In genomic region chr12:84763577-84764218, GRCm38 (mm10) we compare ENCODE assay signal across 28 mouse cellular contexts. TPM values are rescaled to one million over a fixed set of nuclear protein-coding genes. Genes with fewer than 3 reads are reported as not detected.
DNase-seq lines count a peak whose midpoint lies in the region; ATAC-seq and TF ChIP-seq lines count a peak whose summit lies in the region.
"Had no signal": no experiment of that assay in that cellular context is flagged by ENCODE, and none has a peak within 500 bp of the region (broad histone marks: within the 10 kb centered on the region; RNA-seq: fewer than 3 reads in every experiment).

No protein-coding gene starts in this region.

- H3K27ac ChIP-seq in CH12.LX (ENCODE audit: insufficient read depth, low read depth): no peak overlapping the region
- no peak overlapping the region for H3K27ac ChIP-seq in forebrain, embryonic 16.5 days (ENCODE audit: low read length)
- H3K27ac ChIP-seq: embryonic facial prominence, embryonic 12.5 days; forebrain, embryonic 15.5 days; hindbrain, embryonic 10.5 days; hindbrain, embryonic 15.5 days; intestine, embryonic 15.5 days; kidney, postnatal 0 days; liver, embryonic 12.5 days; midbrain, embryonic 12.5 days; neural tube, embryonic 13.5 days had no signal

- TF ChIP-seq RAD21 in CH12.LX (IDR thresholded peaks at IDR 0.05; ENCODE audit: low read depth, low read length): no peak

- TF ChIP-seq POLR2A in CH12.LX (IDR thresholded peaks at IDR 0.05; ENCODE audit: low read depth, low read length): no peak

- H3K4me1 ChIP-seq in CH12.LX (ENCODE audit: control insufficient read depth in 1 of 2, insufficient read depth in 2 of 2): peaks cover 25 to 69% of the 10 kb centered on the region in 2 experiments
- no peaks in the 10 kb centered on the region for H3K4me1 ChIP-seq in forebrain, embryonic 16.5 days (replicated peaks; ENCODE audit: control insufficient read depth, insufficient read depth, low read length)
- H3K4me1 ChIP-seq: embryonic facial prominence, embryonic 12.5 days; forebrain, embryonic 15.5 days; hindbrain, embryonic 15.5 days had no signal

- H3K9me3 ChIP-seq in CH12.LX (replicated peaks; ENCODE audit: low read length): no peaks in the 10 kb centered on the region
- no peaks in the 10 kb centered on the region for H3K9me3 ChIP-seq in forebrain, embryonic 16.5 days (ENCODE audit: control insufficient read depth, low read length)
- H3K9me3 ChIP-seq: embryonic facial prominence, embryonic 12.5 days; forebrain, embryonic 15.5 days; hindbrain, embryonic 10.5 days; hindbrain, embryonic 15.5 days; intestine, embryonic 15.5 days; liver, embryonic 12.5 days; midbrain, embryonic 12.5 days; neural tube, embryonic 13.5 days had no signal

- H3K4me2 ChIP-seq in CH12.LX (ENCODE audit: insufficient read depth, low read depth, poor library complexity, severe bottlenecking): no peak overlapping the region
- H3K4me2 ChIP-seq in forebrain, embryonic 16.5 days (ENCODE audit: low read length): no peak overlapping the region
- H3K4me2 ChIP-seq: embryonic facial prominence, embryonic 12.5 days; forebrain, embryonic 15.5 days; hindbrain, embryonic 15.5 days; intestine, embryonic 15.5 days; liver, embryonic 12.5 days; midbrain, embryonic 12.5 days; neural tube, embryonic 13.5 days had no signal

- no peak overlapping the region for H3K9ac ChIP-seq in CH12.LX (ENCODE audit: insufficient read depth, low read depth)
- no peak overlapping the region for H3K9ac ChIP-seq in forebrain, embryonic 16.5 days (replicated peaks; ENCODE audit: low read depth, low read length)
- H3K9ac ChIP-seq: embryonic facial prominence, embryonic 12.5 days; forebrain, embryonic 15.5 days; hindbrain, embryonic 15.5 days; intestine, embryonic 15.5 days; liver, embryonic 12.5 days; liver, postnatal 0 days; midbrain, embryonic 12.5 days; neural tube, embryonic 13.5 days had no signal

- TF ChIP-seq CTCF in CH12.LX (conservative IDR thresholded peaks at IDR 0.05 in 1 of 2, IDR thresholded peaks at IDR 0.05 in 1 of 2; ENCODE audit: low read depth in 2 of 2, low read length in 2 of 2): no peak

- DNase-seq in CH12.LX (ENCODE audit: extremely low read depth): no peak
- DNase-seq in lung, postnatal 25 days (ENCODE audit: low spot score): peak; percentile 64
- DNase-seq in naive thymus-derived CD4-positive, alpha-beta T cell, adult 2 months (ENCODE audit: low read depth): peak; percentile 21
- DNase-seq in cerebellum, adult 18-20 months: no peak
- no peak for DNase-seq in frontal cortex, adult 2 months (ENCODE audit: extremely low spot score in 1 of 2, low spot score in 1 of 2)
- DNase-seq: adrenal gland, adult 2 months; cerebellum, adult 9-10 months; embryo, embryonic 11 days; heart, postnatal 14 days; kidney, adult 8-10 months; kidney, postnatal 4 days; layer of hippocampus, postnatal 36 days; left cerebral cortex, postnatal 4 days; liver, postnatal 0 days; right cerebral cortex, postnatal 4 days; thymus, postnatal 14 days had no signal

- no peak overlapping the region for H3K4me3 ChIP-seq in CH12.LX (replicated peaks in 1 of 3; ENCODE audit: low read depth in 2 of 3, low read length in 2 of 3, poor library complexity in 1 of 3)
- no peak overlapping the region for H3K4me3 ChIP-seq in forebrain, embryonic 16.5 days (replicated peaks; ENCODE audit: low read length)
- H3K4me3 ChIP-seq: embryonic facial prominence, embryonic 12.5 days; forebrain, embryonic 15.5 days; hindbrain, embryonic 10.5 days; hindbrain, embryonic 15.5 days; intestine, embryonic 15.5 days; liver, embryonic 12.5 days; midbrain, embryonic 12.5 days; myocyte; neural tube, embryonic 13.5 days had no signal

- TF ChIP-seq EP300 in CH12.LX (IDR thresholded peaks at IDR 0.05; ENCODE audit: low read length): peak; percentile 44; the same call in 1 of the 2 replicates

- 92% methylated on average over 13 of the region's 13 CpGs for WGBS in forebrain, embryonic 16.5 days

- dilution Hi-C loops in CH12.LX (cut with MboI; ENCODE audit: extremely low pct_ligation_motif_present, extremely low pct_unique_long_range_greater_than_20kb, low sequenced_read_pairs): no loop called here

- H3K27me3 ChIP-seq in CH12.LX (replicated peaks): no peaks in the 10 kb centered on the region
- H3K27me3 ChIP-seq in forebrain, embryonic 16.5 days (replicated peaks; ENCODE audit: control insufficient read depth, insufficient read depth, low read length): no peaks in the 10 kb centered on the region
- H3K27me3 ChIP-seq: embryonic facial prominence, embryonic 12.5 days; forebrain, embryonic 15.5 days; hindbrain, embryonic 15.5 days; intestine, embryonic 15.5 days; liver, embryonic 12.5 days; midbrain, embryonic 12.5 days; neural tube, embryonic 13.5 days had no signal

- in situ Hi-C loops in CH12.LX (cut with MboI; ENCODE audit: low pct_ligation_motif_present, low pct_unique_long_range_greater_than_20kb, low sequenced_read_pairs): no loop called here

- ATAC-seq in granulocyte monocyte progenitor cell, adult 5-6 weeks (replicated peaks; ENCODE audit: poor library complexity, severe bottlenecking): peak; percentile 47
- no peak for ATAC-seq in forebrain, embryonic 16.5 days
- ATAC-seq: forebrain, embryonic 15.5 days; intestine, embryonic 15.5 days; liver, embryonic 12.5 days; liver, postnatal 0 days had no signal

- H3K79me2 ChIP-seq in CH12.LX (replicated peaks; ENCODE audit: control insufficient read depth, extremely low read depth, insufficient read depth, poor library complexity, severe bottlenecking): no peaks in the 10 kb centered on the region

- peaks cover 22 to 72% of the 10 kb centered on the region in 2 experiments for H3K36me3 ChIP-seq in CH12.LX (replicated peaks in 1 of 2; ENCODE audit: control insufficient read depth in 1 of 2, insufficient read depth in 1 of 2, low read length in 1 of 2)
- H3K36me3 ChIP-seq in forebrain, embryonic 16.5 days (ENCODE audit: control insufficient read depth, insufficient read depth): peaks cover 24% of the 10 kb centered on the region

TF ChIP-seq in CH12.LX, 34 proteins besides CTCF, POLR2A, EP300 and RAD21:
- TF ChIP-seq SIN3A (IDR thresholded peaks at IDR 0.05; ENCODE audit: low read length) (0 out of 2 replicates have a peak, but pooled peaks have one; percentile 35), NELFE (IDR thresholded peaks at IDR 0.05; ENCODE audit: low read depth, low read length) (no peak), USF2 (conservative IDR thresholded peaks at IDR 0.05; ENCODE audit: low read depth, low read length) (no peak), MEF2A (IDR thresholded peaks at IDR 0.05; ENCODE audit: borderline replicate concordance, low read depth, low read length) (no peak), GABPA (IDR thresholded peaks at IDR 0.05; ENCODE audit: insufficient replicate concordance, low read depth, low read length) (no peak), ZC3H11A (IDR thresholded peaks at IDR 0.05; ENCODE audit: low read depth, low read length) (no peak), HCFC1 (IDR thresholded peaks at IDR 0.05; ENCODE audit: low read depth, low read length) (no peak), IRF4 (IDR thresholded peaks at IDR 0.05; ENCODE audit: low read depth, low read length) (peak; percentile 66), POLR2AphosphoS2 (IDR thresholded peaks at IDR 0.05; ENCODE audit: low read depth, low read length) (no peak), BHLHE40 (IDR thresholded peaks at IDR 0.05; ENCODE audit: low read depth, low read length) (peak; percentile 62), JUN (IDR thresholded peaks at IDR 0.05; ENCODE audit: insufficient read depth, low read depth, low read length) (peak; percentile 18; the same call in 1 of the 2 replicates), JUND (conservative IDR thresholded peaks at IDR 0.05; ENCODE audit: low read depth, low read length) (peak; percentile 52; the same call in 1 of the 2 replicates), UBTF (IDR thresholded peaks at IDR 0.05; ENCODE audit: low read depth, low read length) (no peak), USF1 (IDR thresholded peaks at IDR 0.05; ENCODE audit: low read depth, low read length) (no peak), SMC3 (IDR thresholded peaks at IDR 0.05; ENCODE audit: low read depth, low read length) (no peak), ETS1 (conservative IDR thresholded peaks at IDR 0.05; ENCODE audit: low read depth, low read length) (no peak), MXI1 (IDR thresholded peaks at IDR 0.05; ENCODE audit: low read depth, low read length) (0 out of 2 replicates have a peak, but pooled peaks have one; percentile 25), MAX (IDR thresholded peaks at IDR 0.05; ENCODE audit: low read length) (0 out of 2 replicates have a peak, but pooled peaks have one; percentile 21), RCOR1 (conservative IDR thresholded peaks at IDR 0.05; ENCODE audit: low read depth, low read length) (no peak), E2F4 (IDR thresholded peaks at IDR 0.05; ENCODE audit: insufficient replicate concordance, low read depth, low read length) (no peak), MYC (IDR thresholded peaks at IDR 0.05; ENCODE audit: low read depth, low read length) (no peak), KAT2A (IDR thresholded peaks at IDR 0.05; ENCODE audit: insufficient replicate concordance, low read length) (no peak), NRF1 (IDR thresholded peaks at IDR 0.05; ENCODE audit: low read depth, low read length) (no peak), TCF12 (IDR thresholded peaks at IDR 0.05; ENCODE audit: low read depth, low read length) (no peak), TBP (conservative IDR thresholded peaks at IDR 0.05; ENCODE audit: low read depth, low read length) (no peak), MAFK (IDR thresholded peaks at IDR 0.05; ENCODE audit: insufficient replicate concordance, low read length) (peak; percentile 67)

RNA-seq across cellular contexts. Expression of gene Npc2, which starts 9.3 kb away (rescaled TPM):
- total RNA-seq in CH12.LX (2012; rRNA removed) (63.7 and 73.4 TPM in 2 replicates), CH12.LX (2014; rRNA removed) (97.5 and 98.5 TPM in 2 replicates)
- 80.3 and 89.0 TPM in 2 replicates for polyA plus RNA-seq in CH12.LX (2012; ENCODE audit: insufficient read length, low read depth)
- 127 and 145 TPM in 2 replicates for total RNA-seq in granulocyte monocyte progenitor cell, adult 5-6 weeks (2014; fragmentation: Nextera tagmentation)
- total RNA-seq in granulocyte monocyte progenitor cell, adult 5-6 weeks (2017): 85.9 and 86.0 TPM in 2 replicates
- 76.8 and 80.8 TPM in 2 replicates for polyA plus RNA-seq in forebrain, embryonic 16.5 days (2015; fragmentation: Nextera tagmentation; extraction: Ambion mirVana)
- polyA plus RNA-seq in frontal cortex, adult 2 months (2012; rRNA removed): 40.0 and 45.9 TPM in 2 replicates

RNA-seq across cellular contexts. Expression of gene Isca2, which starts 9.4 kb away (rescaled TPM):
- 59.1 and 59.7 TPM in 2 replicates for total RNA-seq in CH12.LX (2012; rRNA removed)
- 75.3 and 90.4 TPM in 2 replicates for total RNA-seq in CH12.LX (2014; rRNA removed)
- 50.4 and 55.1 TPM in 2 replicates for polyA plus RNA-seq in CH12.LX (2012; ENCODE audit: insufficient read length, low read depth)
- 81.7 and 107 TPM in 2 replicates for total RNA-seq in granulocyte monocyte progenitor cell, adult 5-6 weeks (2014; fragmentation: Nextera tagmentation)
- total RNA-seq in granulocyte monocyte progenitor cell, adult 5-6 weeks (2017): 58.6 and 66.2 TPM in 2 replicates
- polyA plus RNA-seq in forebrain, embryonic 16.5 days (2015; fragmentation: Nextera tagmentation; extraction: Ambion mirVana): 108 and 141 TPM in 2 replicates
- 87.2 and 90.7 TPM in 2 replicates for polyA plus RNA-seq in frontal cortex, adult 2 months (2012; rRNA removed)

Comparison
In these comparisons a context has a peak if more than half of its experiments do, and no peak if none do; other contexts are left out.
1. DNase-seq: peak in lung, postnatal 25 days (single experiment) and naive thymus-derived CD4-positive, alpha-beta T cell, adult 2 months (single experiment); none in CH12.LX (single experiment), cerebellum, adult 18-20 months (0 of 2) and frontal cortex, adult 2 months (0 of 2).